Mouse (Mus musculus): ENCODE data around the gene Ces2f. TPM values are rescaled to one million over a fixed set of nuclear protein-coding genes. Genes with fewer than 3 reads are reported as not detected.

Gene Ces2f
- polyA plus RNA-seq, 1 experiment from 2014 or later: not detected

DNA sequence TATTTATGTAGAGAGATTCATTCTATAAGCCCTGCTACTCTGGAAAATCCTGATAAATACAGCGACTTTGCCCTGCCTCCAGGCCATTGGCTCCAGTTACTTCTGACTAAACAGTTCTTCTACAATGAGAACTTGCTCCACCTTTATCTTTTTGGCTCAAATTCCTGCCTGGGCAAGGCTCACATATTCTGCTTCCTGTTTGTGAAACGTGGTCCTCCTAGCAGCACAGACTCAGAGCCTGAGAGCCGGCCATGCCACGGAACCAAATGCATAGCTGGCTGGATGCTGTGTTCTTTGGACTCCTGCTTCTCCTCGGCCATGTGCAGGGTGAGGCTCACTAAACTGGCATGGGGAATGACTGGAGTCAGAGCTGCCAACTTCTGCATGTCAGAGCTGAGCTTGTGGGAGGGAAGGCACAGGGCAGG is 14.4 kb downstream of the Ces2f start, which contains the start of gene Ces2g:
Ces2g (plus strand) TSS at position 182 of the 425 bp plus-strand sequence.
- no peaks in the 10 kb centered on the region for H3K36me3 ChIP-seq (ENCODE audit: control insufficient read depth, insufficient read depth, low read length)
- no peak within 1 kb of the TSS for H3K9ac ChIP-seq (ENCODE audit: low read depth, low read length)
- no peak for ATAC-seq (replicated peaks; ENCODE audit: insufficient number of reproducible peaks, low FRiP score, low TSS enrichment)
- H3K9me3 ChIP-seq (replicated peaks; ENCODE audit: control insufficient read depth, low read length): no peaks in the 10 kb centered on the region
- H3K4me2 ChIP-seq: no peak within 1 kb of the TSS
- no peak within 1 kb of the TSS for H3K4me3 ChIP-seq (ENCODE audit: low read depth, low read length)
- WGBS (ENCODE audit: insufficient replicate concordance): 56% methylated on average over 5 of the region's 5 CpGs
- H3K4me1 ChIP-seq (ENCODE audit: control insufficient read depth, insufficient read depth, low read length): no peaks in the 10 kb centered on the region
- H3K27ac ChIP-seq (ENCODE audit: low read depth, low read length): no peak within 1 kb of the TSS
- H3K27me3 ChIP-seq (ENCODE audit: control insufficient read depth, insufficient read depth, low read length): no peaks in the 10 kb centered on the region

DNA sequence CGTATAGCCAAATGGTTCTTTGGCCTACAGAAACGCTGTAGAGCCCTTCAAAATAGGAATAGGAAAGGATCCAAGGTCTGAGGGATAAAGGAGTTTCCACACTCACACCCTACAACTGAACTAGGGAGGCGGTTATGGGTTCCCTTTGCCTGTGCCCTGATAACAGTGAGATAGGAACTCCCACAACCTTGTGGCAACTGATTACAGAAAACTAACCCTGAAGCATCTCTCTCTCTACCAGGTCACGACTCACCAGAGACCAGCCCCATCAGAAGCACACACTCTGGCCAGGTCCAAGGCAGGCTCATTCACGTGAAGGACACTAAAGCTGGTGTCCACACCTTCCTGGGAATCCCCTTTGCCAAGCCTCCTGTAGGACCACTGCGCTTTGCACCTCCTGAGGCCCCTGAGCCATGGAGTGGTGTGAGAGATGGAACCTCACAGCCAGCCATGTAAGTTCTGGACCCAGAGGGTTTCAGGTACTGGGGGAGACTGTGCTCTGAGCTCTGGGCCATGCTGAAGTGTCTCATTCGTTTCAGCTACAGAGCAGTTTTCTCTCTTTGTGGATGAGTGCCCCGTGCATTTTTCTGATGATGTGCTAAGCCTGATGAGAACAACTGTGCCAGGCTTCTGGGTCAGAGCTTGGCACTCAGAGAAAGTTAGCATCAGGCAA is 15.2 kb downstream of the Ces2f start:
- no peak for ATAC-seq (replicated peaks; ENCODE audit: insufficient number of reproducible peaks, low FRiP score, low TSS enrichment)
- Histone ChIP-seq H3K9me3 (replicated peaks; ENCODE audit: control insufficient read depth, low read length) (no peaks in the 10 kb centered on the region), H3K36me3 (ENCODE audit: control insufficient read depth, insufficient read depth, low read length) (no peaks in the 10 kb centered on the region), H3K9ac (ENCODE audit: low read depth, low read length) (no peak overlapping the region), H3K4me2 (no peak overlapping the region), H3K27ac (ENCODE audit: low read depth, low read length) (no peak overlapping the region), H3K27me3 (ENCODE audit: control insufficient read depth, insufficient read depth, low read length) (no peaks in the 10 kb centered on the region), H3K4me1 (ENCODE audit: control insufficient read depth, insufficient read depth, low read length) (no peaks in the 10 kb centered on the region), H3K4me3 (ENCODE audit: low read depth, low read length) (no peak overlapping the region)
- 67% methylated on average over 8 of the region's 8 CpGs for WGBS (ENCODE audit: insufficient replicate concordance)

DNA sequence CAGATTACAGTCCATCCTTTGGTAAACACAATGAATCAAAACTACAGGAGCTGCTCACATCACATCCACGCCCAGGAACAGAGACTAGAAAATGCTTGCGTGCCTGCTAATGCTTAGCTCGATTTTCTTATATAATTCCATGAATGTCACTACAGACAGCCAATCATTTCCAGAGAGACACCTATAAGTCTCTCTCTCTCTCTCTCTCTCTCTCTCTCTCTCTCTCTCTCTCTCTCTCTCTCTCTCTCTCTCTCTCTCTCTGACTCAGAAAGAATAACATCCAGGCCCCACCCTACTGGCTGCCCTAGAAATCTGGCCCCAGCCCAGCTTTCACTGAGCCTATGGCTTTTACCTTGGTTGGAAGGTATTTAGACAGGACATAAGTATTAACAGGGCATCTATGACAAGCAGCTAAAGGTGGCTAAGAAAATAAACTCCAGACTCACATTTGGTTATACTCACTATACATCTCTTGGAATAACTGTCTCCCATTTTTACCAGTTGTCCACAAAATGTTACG is 16.3 kb downstream of the Ces2f start:
- no peak overlapping the region for H3K4me2 ChIP-seq
- H3K9ac ChIP-seq (ENCODE audit: low read depth, low read length): no peak overlapping the region
- H3K9me3 ChIP-seq (replicated peaks; ENCODE audit: control insufficient read depth, low read length): no peaks in the 10 kb centered on the region
- H3K27ac ChIP-seq (ENCODE audit: low read depth, low read length): no peak overlapping the region
- no peaks in the 10 kb centered on the region for H3K27me3 ChIP-seq (ENCODE audit: control insufficient read depth, insufficient read depth, low read length)
- ATAC-seq (replicated peaks; ENCODE audit: insufficient number of reproducible peaks, low FRiP score, low TSS enrichment): no peak
- H3K4me1 ChIP-seq (ENCODE audit: control insufficient read depth, insufficient read depth, low read length): no peaks in the 10 kb centered on the region
- no peak overlapping the region for H3K4me3 ChIP-seq (ENCODE audit: low read depth, low read length)
- no peaks in the 10 kb centered on the region for H3K36me3 ChIP-seq (ENCODE audit: control insufficient read depth, insufficient read depth, low read length)
- WGBS (ENCODE audit: insufficient replicate concordance): 85% methylated on average over 4 of the region's 4 CpGs

DNA sequence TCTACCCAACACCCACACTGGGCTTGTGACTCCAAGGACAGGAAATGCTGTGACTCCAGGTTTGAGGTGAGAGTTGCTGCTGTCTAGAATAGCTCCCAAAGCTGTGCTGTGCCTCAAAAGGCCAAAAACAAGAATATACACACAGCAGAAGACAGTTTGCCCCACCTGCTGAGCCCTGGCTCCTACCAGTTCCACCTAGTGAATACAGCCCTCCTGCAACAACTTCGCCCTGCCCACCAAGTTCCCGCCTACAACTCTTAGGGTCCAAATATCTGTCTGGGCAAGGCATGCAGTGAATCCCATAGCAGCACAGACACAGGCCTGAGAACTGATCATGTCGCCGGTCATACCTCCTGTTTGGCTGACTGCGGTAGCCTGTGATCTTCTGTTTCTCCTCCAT is 37.0 kb downstream of the Ces2f start:
- Histone ChIP-seq H3K27ac (ENCODE audit: low read depth, low read length) (no peak overlapping the region), H3K4me1 (ENCODE audit: control insufficient read depth, insufficient read depth, low read length) (no peaks in the 10 kb centered on the region), H3K27me3 (ENCODE audit: control insufficient read depth, insufficient read depth, low read length) (no peaks in the 10 kb centered on the region), H3K4me2 (no peak overlapping the region), H3K4me3 (ENCODE audit: low read depth, low read length) (no peak overlapping the region), H3K9me3 (replicated peaks; ENCODE audit: control insufficient read depth, low read length) (no peaks in the 10 kb centered on the region; the same call in 1 of the 2 replicates), H3K36me3 (ENCODE audit: control insufficient read depth, insufficient read depth, low read length) (no peaks in the 10 kb centered on the region), H3K9ac (ENCODE audit: low read depth, low read length) (no peak overlapping the region)
- ATAC-seq (replicated peaks; ENCODE audit: insufficient number of reproducible peaks, low FRiP score, low TSS enrichment): no peak
- 77% methylated on average over 5 of the region's 5 CpGs for WGBS (ENCODE audit: insufficient replicate concordance)

DNA sequence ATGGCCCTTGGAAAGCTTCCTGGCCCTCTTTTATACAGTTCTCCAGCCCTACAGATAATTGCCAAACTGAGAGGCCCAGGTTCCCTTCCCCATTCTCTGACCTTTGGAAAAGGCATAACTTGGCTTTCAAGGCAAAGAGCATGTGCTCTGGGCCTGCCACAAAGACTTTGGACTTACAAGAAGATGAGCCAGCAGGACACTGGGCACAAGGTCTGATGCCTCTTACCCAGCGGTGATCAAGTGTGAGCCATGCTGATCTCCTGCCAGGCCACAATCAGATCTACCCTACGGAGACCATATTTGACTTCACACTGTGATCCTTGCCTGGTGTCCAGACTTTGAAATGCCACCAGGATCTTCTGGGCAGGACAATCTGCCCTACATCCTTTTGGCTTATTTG is 37.8 kb downstream of the Ces2f start:
- WGBS (ENCODE audit: insufficient replicate concordance): 83% methylated on average over 2 of the region's 2 CpGs
- Histone ChIP-seq H3K9ac (ENCODE audit: low read depth, low read length) (no peak overlapping the region), H3K4me2 (no peak overlapping the region), H3K4me1 (ENCODE audit: control insufficient read depth, insufficient read depth, low read length) (no peaks in the 10 kb centered on the region), H3K36me3 (ENCODE audit: control insufficient read depth, insufficient read depth, low read length) (no peaks in the 10 kb centered on the region), H3K27me3 (ENCODE audit: control insufficient read depth, insufficient read depth, low read length) (no peaks in the 10 kb centered on the region), H3K4me3 (ENCODE audit: low read depth, low read length) (no peak overlapping the region), H3K9me3 (replicated peaks; ENCODE audit: control insufficient read depth, low read length) (no peaks in the 10 kb centered on the region; the same call in 1 of the 2 replicates), H3K27ac (ENCODE audit: low read depth, low read length) (no peak overlapping the region)
- ATAC-seq (replicated peaks; ENCODE audit: insufficient number of reproducible peaks, low FRiP score, low TSS enrichment): no peak

DNA sequence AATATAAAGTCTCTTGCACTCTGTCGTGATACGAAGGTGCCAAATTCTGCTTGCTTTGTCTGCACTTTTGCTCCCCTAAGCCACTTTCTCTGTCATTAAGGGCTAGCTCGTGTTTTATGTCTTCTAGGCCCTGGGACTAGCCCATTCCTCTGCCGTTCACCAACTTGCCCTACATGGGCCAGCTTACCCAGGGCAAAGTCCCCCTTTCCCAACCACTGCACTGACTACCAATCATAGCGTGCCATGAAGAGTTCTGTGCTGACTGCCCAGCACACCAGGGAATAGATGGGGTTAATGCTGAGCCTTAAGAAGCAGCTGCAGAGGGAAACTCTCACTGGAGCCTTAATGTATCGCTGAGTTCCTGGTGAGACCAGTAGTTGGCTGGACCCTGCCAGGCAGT is 51.0 kb downstream of the Ces2f start:
- no peaks in the 10 kb centered on the region for H3K36me3 ChIP-seq (ENCODE audit: control insufficient read depth, insufficient read depth, low read length)
- no peaks in the 10 kb centered on the region for H3K27me3 ChIP-seq (ENCODE audit: control insufficient read depth, insufficient read depth, low read length)
- H3K4me2 ChIP-seq: no peak overlapping the region
- no peak overlapping the region for H3K27ac ChIP-seq (ENCODE audit: low read depth, low read length)
- H3K9ac ChIP-seq (ENCODE audit: low read depth, low read length): no peak overlapping the region
- WGBS (ENCODE audit: insufficient replicate concordance): 79% methylated on average over 6 of the region's 6 CpGs
- H3K9me3 ChIP-seq (replicated peaks; ENCODE audit: control insufficient read depth, low read length): no peaks in the 10 kb centered on the region; the same call in 1 of the 2 replicates
- ATAC-seq (replicated peaks; ENCODE audit: insufficient number of reproducible peaks, low FRiP score, low TSS enrichment): no peak
- H3K4me1 ChIP-seq (ENCODE audit: control insufficient read depth, insufficient read depth, low read length): no peaks in the 10 kb centered on the region
- no peak overlapping the region for H3K4me3 ChIP-seq (ENCODE audit: low read depth, low read length)

DNA sequence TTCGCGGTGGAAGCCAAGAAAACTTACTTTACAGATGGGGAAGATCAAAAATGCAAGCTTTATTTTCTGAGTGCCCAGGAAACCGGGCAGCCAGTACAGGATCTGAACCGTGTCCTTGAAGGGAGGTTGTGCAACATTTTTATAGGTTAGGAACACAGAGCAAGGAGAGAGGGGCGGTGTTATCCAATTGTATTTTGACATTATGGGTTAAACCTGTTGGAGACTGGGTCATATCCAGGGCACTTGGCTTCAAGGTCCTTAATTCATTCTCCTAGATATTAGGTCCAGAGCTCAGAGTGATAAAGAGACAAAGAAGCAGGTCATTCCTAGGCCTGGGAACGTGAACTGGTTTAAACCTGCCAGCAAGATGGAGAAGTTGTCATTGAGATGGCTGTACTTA is 52.0 kb downstream of the Ces2f start:
- Histone ChIP-seq H3K4me3 (ENCODE audit: low read depth, low read length) (no peak overlapping the region), H3K36me3 (ENCODE audit: control insufficient read depth, insufficient read depth, low read length) (no peaks in the 10 kb centered on the region), H3K4me1 (ENCODE audit: control insufficient read depth, insufficient read depth, low read length) (no peaks in the 10 kb centered on the region), H3K27me3 (ENCODE audit: control insufficient read depth, insufficient read depth, low read length) (no peaks in the 10 kb centered on the region), H3K9ac (ENCODE audit: low read depth, low read length) (no peak overlapping the region), H3K27ac (ENCODE audit: low read depth, low read length) (no peak overlapping the region), H3K4me2 (no peak overlapping the region), H3K9me3 (replicated peaks; ENCODE audit: control insufficient read depth, low read length) (no peaks in the 10 kb centered on the region; the same call in 1 of the 2 replicates)
- no peak for ATAC-seq (replicated peaks; ENCODE audit: insufficient number of reproducible peaks, low FRiP score, low TSS enrichment)
- WGBS (ENCODE audit: insufficient replicate concordance): 69% methylated on average over 6 of the region's 6 CpGs

DNA sequence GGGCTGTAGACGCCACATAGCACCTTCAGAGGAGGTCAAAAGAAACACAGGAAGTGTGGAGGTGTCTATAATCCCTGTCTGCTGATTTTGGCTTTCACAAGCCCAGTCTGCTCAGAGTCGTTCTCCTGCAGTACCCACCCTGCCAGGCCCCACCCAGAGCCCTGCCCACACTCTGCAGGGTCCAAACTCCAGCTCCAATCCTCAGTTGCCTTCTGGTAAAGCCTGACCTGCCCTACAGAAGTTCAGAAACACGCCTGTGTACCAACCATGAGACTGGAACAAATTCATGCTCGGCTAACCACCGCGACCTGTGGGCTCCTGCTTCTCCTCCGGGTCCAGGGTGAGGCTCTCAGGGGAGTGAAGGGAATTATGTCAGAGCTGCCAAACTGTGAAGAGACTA is 53.4 kb downstream of the Ces2f start, which contains the start of gene Ces2h:
Ces2h (plus strand) TSS at position 268 of the 400 bp plus-strand sequence.
- WGBS (ENCODE audit: insufficient replicate concordance): 77% methylated on average over 7 of the region's 7 CpGs

More for the DNA sequence above, 53.4 kb downstream of the Ces2f start, which contains the start of gene Ces2h:
- no peak for ATAC-seq (replicated peaks; ENCODE audit: insufficient number of reproducible peaks, low FRiP score, low TSS enrichment)
- no peak within 1 kb of the TSS for H3K27ac ChIP-seq (ENCODE audit: low read depth, low read length)
- H3K4me3 ChIP-seq (ENCODE audit: low read depth, low read length): no peak within 1 kb of the TSS
- H3K36me3 ChIP-seq (ENCODE audit: control insufficient read depth, insufficient read depth, low read length): no peaks in the 10 kb centered on the region
- H3K9me3 ChIP-seq (replicated peaks; ENCODE audit: control insufficient read depth, low read length): no peaks in the 10 kb centered on the region; the same call in 1 of the 2 replicates
- no peaks in the 10 kb centered on the region for H3K4me1 ChIP-seq (ENCODE audit: control insufficient read depth, insufficient read depth, low read length)
- H3K27me3 ChIP-seq (ENCODE audit: control insufficient read depth, insufficient read depth, low read length): no peaks in the 10 kb centered on the region
- H3K4me2 ChIP-seq: no peak within 1 kb of the TSS
- H3K9ac ChIP-seq (ENCODE audit: low read depth, low read length): no peak within 1 kb of the TSS

Measured in heart, embryonic 11.5 days (tissue).